Mouse (Mus musculus) kidney, embryonic 16.5 days (tissue): ENCODE measurements around the gene Cdca7. TPM values are rescaled to one million over a fixed set of nuclear protein-coding genes. Genes with fewer than 3 reads are reported as not detected.

Experiments
- ATAC-seq: fragments of 200-750 bp; cut with Nextera tagmentation; 2 replicates; pipeline ENCODE4 v1.8.0; 2017; ENCODE audit warnings: moderate TSS enrichment; ENCODE audit not compliant: low FRiP score, low TSS enrichment
- H3K27ac ChIP-seq: fragments of 300-500 bp; sonication (generic); 2 replicates; pipeline ENCODE4 v1.5.1; 2014; ENCODE audit warnings: low read length
- H3K27me3 ChIP-seq: fragments of 300-500 bp; sonication (generic); 2 replicates; pipeline ENCODE4 v1.6.1; 2014; ENCODE audit warnings: low read length, control low read depth, mixed read lengths; ENCODE audit not compliant: insufficient read depth
- H3K36me3 ChIP-seq: fragments of 300-500 bp; sonication (generic); 2 replicates; pipeline ENCODE4 v1.6.1; 2014; ENCODE audit warnings: low read length, control low read depth, mixed read lengths; ENCODE audit not compliant: insufficient read depth
- H3K4me1 ChIP-seq: fragments of 300-500 bp; sonication (generic); 2 replicates; pipeline ENCODE4 v1.6.1; 2014; ENCODE audit warnings: low read length, control low read depth, mixed read lengths; ENCODE audit not compliant: insufficient read depth
- H3K4me2 ChIP-seq: fragments of 300-500 bp; sonication (generic); replicated peaks from 2 replicates; pipeline ENCODE4 v1.6.1; 2014; ENCODE audit warnings: low read depth, low read length
- H3K4me3 ChIP-seq: fragments of 300-500 bp; sonication (generic); 2 replicates; pipeline ENCODE4 v1.5.1; 2014; ENCODE audit warnings: mild to moderate bottlenecking, low read length
- H3K9ac ChIP-seq: fragments of 300-500 bp; sonication (generic); replicated peaks from 2 replicates; pipeline ENCODE4 v1.6.1; 2014; ENCODE audit warnings: low read length
- H3K9me3 ChIP-seq: fragments of 300-500 bp; sonication (generic); 2 replicates; pipeline ENCODE4 v1.6.1; 2016; ENCODE audit warnings: low read length, control low read depth
- WGBS: fragments of 180-500 bp; shearing (Covaris S2); extraction: QIAGEN DNeasy Blood & Tissue Kit; methylation state at CpG from one replicate; pipeline ENCODE4 v1.1.7; 2014; 5-methylcytosine and 5-hydroxymethylcytosine counted together
- polyA plus RNA-seq: library from polyadenylated mRNA; unstranded; fragments of >200 nt; fragmentation: Nextera tagmentation; extraction: Ambion mirVana; gene quantifications from 2 replicates; pipeline ENCODE4 v1.2.1, GENCODE M21; 2015

The Cdca7 gene
- polyA plus RNA-seq, 1 experiment from 2014 or later: 165 TPM

DNA sequence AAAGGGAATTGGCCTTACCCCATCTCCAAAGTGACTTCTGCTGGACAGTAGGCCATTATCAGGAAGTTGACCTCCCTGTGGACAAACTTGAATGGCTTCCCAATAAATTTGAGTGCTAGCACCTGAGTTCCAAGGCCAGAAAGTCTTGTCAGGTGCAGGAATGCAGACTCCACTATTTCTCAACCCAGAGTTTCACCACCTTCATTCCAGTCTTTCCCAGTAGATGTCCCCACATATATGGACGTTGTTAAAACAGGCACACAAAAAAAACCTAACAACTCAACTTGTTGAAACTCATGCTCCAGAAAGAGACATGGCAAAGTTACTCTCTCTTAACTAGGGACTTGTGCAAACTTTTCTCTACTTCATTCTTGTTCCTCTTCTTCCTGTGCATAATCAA is 19.8 kb upstream of the Cdca7 start:
- Histone ChIP-seq H3K9ac (no peak overlapping the region), H3K27ac (no peak overlapping the region), H3K9me3 (no peaks in the 10 kb centered on the region), H3K4me3 (no peak overlapping the region), H3K27me3 (no peaks in the 10 kb centered on the region), H3K4me1 (peaks cover 4% of the 10 kb centered on the region; the same call in 1 of the 2 replicates), H3K36me3 (no peaks in the 10 kb centered on the region), H3K4me2 (no peak overlapping the region)
- WGBS: 68% methylated on average over 1 of the region's 1 CpGs
- no peak for ATAC-seq

- no peak overlapping the region for H3K27ac ChIP-seq
- no peak for ATAC-seq
Observed at GRCm38 (mm10) chr2:72464376-72465014, 11.5 kb upstream of the Cdca7 start.

GRCm38 (mm10) chr2:72467604-72468003 is 8.4 kb upstream of the Cdca7 start:
- no peak overlapping the region for H3K27ac ChIP-seq
- H3K4me3 ChIP-seq: no peak overlapping the region
- H3K36me3 ChIP-seq: no peaks in the 10 kb centered on the region
- peaks cover 8% of the 10 kb centered on the region; the same call in 1 of the 2 replicates for H3K4me1 ChIP-seq
- H3K4me2 ChIP-seq: no peak overlapping the region
- no peaks in the 10 kb centered on the region for H3K9me3 ChIP-seq
- H3K9ac ChIP-seq: no peak overlapping the region
- no peak for ATAC-seq
- H3K27me3 ChIP-seq: no peaks in the 10 kb centered on the region
- 72% methylated on average over 1 of the region's 1 CpGs for WGBS

More at GRCm38 (mm10) chr2:72464376-72465014, 11.5 kb upstream of the Cdca7 start:
- Histone ChIP-seq H3K4me1 (peaks cover 8% of the 10 kb centered on the region; the same call in 1 of the 2 replicates), H3K36me3 (no peaks in the 10 kb centered on the region), H3K27me3 (no peaks in the 10 kb centered on the region), H3K4me3 (no peak overlapping the region), H3K9ac (no peak overlapping the region), H3K4me2 (no peak overlapping the region), H3K9me3 (no peaks in the 10 kb centered on the region)
- 16% methylated on average over 7 of the region's 7 CpGs for WGBS

DNA sequence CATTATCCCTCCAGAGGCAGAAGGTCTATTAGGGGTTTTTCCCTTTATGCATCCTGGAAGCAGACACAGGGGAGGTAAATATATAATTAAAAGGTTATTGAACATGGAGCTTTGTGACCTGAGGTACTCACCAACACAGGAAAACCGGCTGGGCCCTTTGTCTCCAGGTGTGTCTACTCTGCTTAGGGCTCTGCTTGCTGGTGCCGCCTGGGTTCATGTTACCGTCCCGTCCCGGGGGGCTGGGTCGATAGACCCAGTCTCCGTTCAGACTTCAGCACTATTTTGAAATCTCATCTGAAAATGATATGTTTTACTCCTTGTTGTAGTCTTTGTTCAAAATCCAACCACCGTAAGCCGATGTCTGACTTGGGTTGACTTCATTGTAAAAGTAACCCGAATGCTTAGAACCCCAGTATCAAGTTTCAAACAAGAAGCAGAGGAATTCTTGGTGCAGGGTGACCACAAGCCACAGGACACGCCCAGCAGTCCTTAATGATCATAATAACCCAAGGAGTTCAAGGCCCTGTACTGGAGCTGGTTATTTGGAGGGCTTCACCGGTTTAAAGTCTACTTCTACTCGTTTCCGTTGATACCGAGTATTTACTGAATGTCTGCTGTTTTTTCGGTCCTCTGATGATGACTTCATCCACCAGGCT is 4.4 kb upstream of the Cdca7 start:
- Histone ChIP-seq H3K36me3 (no peaks in the 10 kb centered on the region), H3K27me3 (no peaks in the 10 kb centered on the region), H3K9me3 (no peaks in the 10 kb centered on the region), H3K4me2 (no peak overlapping the region), H3K4me3 (no peak overlapping the region), H3K4me1 (peaks cover 9% of the 10 kb centered on the region; the same call in 1 of the 2 replicates), H3K27ac (no peak overlapping the region), H3K9ac (no peak overlapping the region)
- ATAC-seq: no peak
- WGBS: 51% methylated on average over 16 of the region's 16 CpGs

DNA sequence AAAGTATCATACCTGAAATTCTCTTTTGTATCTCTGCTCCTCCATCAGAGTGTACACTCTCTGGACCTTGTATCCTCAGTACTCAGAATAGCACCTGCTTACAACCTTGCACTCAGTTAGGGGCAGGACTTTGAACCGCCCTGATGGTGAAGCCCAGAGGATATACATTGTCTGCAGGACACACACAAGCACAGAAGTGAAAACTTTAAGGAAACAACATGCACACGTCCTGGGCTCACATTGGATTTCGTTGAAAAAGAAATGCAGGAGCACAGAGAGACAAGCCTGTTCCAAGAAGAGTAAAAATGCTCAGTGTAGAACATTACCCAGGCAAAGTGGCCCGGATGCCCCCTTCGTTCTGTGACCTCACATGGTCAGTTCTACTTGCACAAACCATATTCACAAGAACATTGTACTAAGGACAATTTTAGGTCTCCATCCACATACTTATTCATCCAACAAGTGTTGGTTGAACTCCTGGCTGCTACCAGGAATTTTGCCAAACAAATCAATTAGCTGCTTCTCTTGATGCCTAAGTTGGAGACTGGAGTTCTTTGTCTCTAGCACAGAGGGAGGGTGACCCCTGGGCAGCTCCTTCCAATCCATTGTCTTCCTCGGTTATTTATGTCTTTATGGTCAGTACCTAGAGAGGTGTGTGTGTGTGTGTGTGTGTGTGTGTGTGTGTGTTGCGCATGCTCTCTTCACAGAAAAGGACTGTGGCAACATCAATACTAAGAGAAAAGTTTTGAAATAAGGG is 1.2 kb upstream of the Cdca7 start:
- peaks cover 25% of the 10 kb centered on the region for H3K4me1 ChIP-seq
- no peaks in the 10 kb centered on the region for H3K9me3 ChIP-seq
- H3K27ac ChIP-seq: no peak overlapping the region
- peak overlapping the region; percentile 86 for H3K4me2 ChIP-seq
- WGBS: 39% methylated on average over 7 of the region's 7 CpGs
- 0 out of 2 replicates have a peak overlapping the region, but pooled peaks have one; percentile 88 for H3K9ac ChIP-seq
- H3K27me3 ChIP-seq: no peaks in the 10 kb centered on the region
- H3K36me3 ChIP-seq: peaks cover 5% of the 10 kb centered on the region; the same call in 1 of the 2 replicates
- ATAC-seq: no peak
- peak overlapping the region; percentile 86; the same call in 1 of the 2 replicates for H3K4me3 ChIP-seq

GRCm38 (mm10) chr2:72475423-72475796 is 549 bp upstream of the Cdca7 start:
- H3K4me3 ChIP-seq: peak overlapping the region; percentile 86
- H3K9ac ChIP-seq: peak overlapping the region; percentile 88
- H3K27ac ChIP-seq: peak overlapping the region; percentile 91
- H3K36me3 ChIP-seq: peaks cover 10% of the 10 kb centered on the region
- H3K9me3 ChIP-seq: no peaks in the 10 kb centered on the region
- H3K27me3 ChIP-seq: no peaks in the 10 kb centered on the region
- H3K4me1 ChIP-seq: peaks cover 25% of the 10 kb centered on the region
- WGBS: 1% methylated on average over 7 of the region's 7 CpGs
- H3K4me2 ChIP-seq: peak overlapping the region; percentile 86
- no peak for ATAC-seq

- H3K9me3 ChIP-seq: no peaks in the 10 kb centered on the region
- H3K36me3 ChIP-seq: peaks cover 13% of the 10 kb centered on the region
- under 1% methylated on average over 53 of the region's 53 CpGs for WGBS
- peak overlapping the region; percentile 91 for H3K27ac ChIP-seq
- H3K27me3 ChIP-seq: no peaks in the 10 kb centered on the region
- H3K4me2 ChIP-seq: peak overlapping the region; percentile 86
- peaks cover 25% of the 10 kb centered on the region for H3K4me1 ChIP-seq
- peak overlapping the region; percentile 86 for H3K4me3 ChIP-seq
- ATAC-seq: peak; percentile 64
- H3K9ac ChIP-seq: peak overlapping the region; percentile 88
Observed at GRCm38 (mm10) chr2:72476486-72477211, 690 bp downstream of the Cdca7 start.

- Histone ChIP-seq H3K4me1 (peaks cover 25% of the 10 kb centered on the region), H3K4me3 (peak overlapping the region; percentile 86), H3K27ac (peak overlapping the region; percentile 91), H3K9me3 (no peaks in the 10 kb centered on the region), H3K9ac (peak overlapping the region; percentile 88), H3K4me2 (peak overlapping the region; percentile 86), H3K27me3 (no peaks in the 10 kb centered on the region), H3K36me3 (peaks cover 17% of the 10 kb centered on the region)
- WGBS: 2% methylated on average over 11 of the region's 11 CpGs
- ATAC-seq: no peak
Observed at GRCm38 (mm10) chr2:72477221-72477620, 1.3 kb downstream of the Cdca7 start.

DNA sequence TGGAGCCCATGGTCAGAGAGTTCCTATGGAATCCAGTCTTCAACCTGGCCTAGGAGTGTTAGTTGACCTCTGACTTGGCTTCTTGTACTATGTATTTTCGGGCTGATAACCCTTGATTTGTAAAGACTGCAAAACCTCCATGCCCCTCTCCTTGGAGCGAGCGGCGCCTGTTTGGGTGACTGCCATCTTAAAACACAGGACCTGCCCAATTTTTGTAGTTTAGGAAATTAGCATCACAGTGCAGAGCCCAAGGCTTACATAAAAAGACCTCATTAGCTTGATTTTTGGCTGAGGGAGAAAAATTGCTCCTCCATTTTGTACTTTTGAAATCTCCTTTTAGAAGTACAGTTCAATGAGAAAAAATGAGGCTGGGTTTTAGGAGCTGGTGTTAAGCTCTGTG is 2.2 kb downstream of the Cdca7 start:
- peaks cover 26% of the 10 kb centered on the region for H3K36me3 ChIP-seq
- H3K27me3 ChIP-seq: no peaks in the 10 kb centered on the region
- H3K27ac ChIP-seq: no peak overlapping the region
- WGBS: 87% methylated on average over 4 of the region's 4 CpGs
- no peak overlapping the region; the same call in 1 of the 2 replicates for H3K9ac ChIP-seq
- H3K4me2 ChIP-seq: peak overlapping the region; percentile 86
- no peaks in the 10 kb centered on the region for H3K9me3 ChIP-seq
- H3K4me3 ChIP-seq: peak overlapping the region; percentile 86; the same call in 1 of the 2 replicates
- no peak for ATAC-seq
- peaks cover 25% of the 10 kb centered on the region for H3K4me1 ChIP-seq
